Comparison of ENCODE assay signal across 20 mouse cellular contexts in genomic region chr7:75785388-75786328, GRCm38 (mm10).
DNase-seq lines count a peak whose midpoint lies in the region; ATAC-seq and TF ChIP-seq lines count a peak whose summit lies in the region.
"Had no signal": no experiment of that assay in that cellular context is flagged by ENCODE, and none has a peak within 500 bp of the region (broad histone marks: within the 10 kb centered on the region; RNA-seq: fewer than 3 reads in every experiment).

No protein-coding gene starts in this region.

- H3K27ac ChIP-seq in spleen, adult 2 months (ENCODE audit: insufficient read depth, low read length): peak overlapping the region; percentile 84
- peak overlapping the region; percentile 46 for H3K27ac ChIP-seq in bone marrow, adult 2 months (ENCODE audit: control insufficient read depth, insufficient read depth, low read depth, low read length, poor library complexity)
- H3K27ac ChIP-seq in hindbrain, embryonic 11.5 days (ENCODE audit: low read depth, low read length): no peak overlapping the region
- H3K27ac ChIP-seq: embryonic facial prominence, embryonic 13.5 days; forebrain, embryonic 10.5 days; gastrocnemius, adult 2 months; heart, embryonic 13.5 days; hindbrain, embryonic 14.5 days had no signal

- H3K4me2 ChIP-seq in hindbrain, embryonic 11.5 days (replicated peaks; ENCODE audit: low read depth, low read length): no peak overlapping the region
- H3K4me2 ChIP-seq: embryonic facial prominence, embryonic 13.5 days; heart, embryonic 13.5 days; hindbrain, embryonic 14.5 days had no signal

- H3K27me3 ChIP-seq in spleen, adult 2 months (ENCODE audit: control insufficient read depth, insufficient read depth, low read length): no peaks in the 10 kb centered on the region
- H3K27me3 ChIP-seq in splenic B cell, adult 2 months (ENCODE audit: control insufficient read depth, insufficient read depth, low read length, poor library complexity, severe bottlenecking): no peaks in the 10 kb centered on the region
- no peaks in the 10 kb centered on the region for H3K27me3 ChIP-seq in hindbrain, embryonic 11.5 days (ENCODE audit: control insufficient read depth, insufficient read depth, low read length)
- H3K27me3 ChIP-seq: embryonic facial prominence, embryonic 13.5 days; heart, embryonic 13.5 days had no signal

- H3K4me3 ChIP-seq in spleen, adult 2 months (ENCODE audit: extremely low read depth, insufficient read depth, insufficient read length): no peak overlapping the region
- H3K4me3 ChIP-seq in bone marrow, adult 2 months (replicated peaks; ENCODE audit: control insufficient read depth, low read depth, low read length): no peak overlapping the region
- no peak overlapping the region for H3K4me3 ChIP-seq in hindbrain, embryonic 11.5 days (ENCODE audit: low read depth, low read length)
- H3K4me3 ChIP-seq: embryonic facial prominence, embryonic 13.5 days; forebrain, embryonic 10.5 days; gastrocnemius, adult 2 months; heart, embryonic 13.5 days had no signal

- 47% methylated on average over 14 of the region's 14 CpGs for WGBS in spleen, adult 2 months
- WGBS in bone marrow, adult 2 months: 64% methylated on average over 14 of the region's 14 CpGs
- 90% methylated on average over 14 of the region's 14 CpGs for WGBS in hindbrain, embryonic 11.5 days

- no peak for TF ChIP-seq CTCF in spleen, adult 2 months (IDR thresholded peaks at IDR 0.05; ENCODE audit: extremely low read depth, insufficient read depth, insufficient read length, insufficient replicate concordance)
- no peak for TF ChIP-seq CTCF in bone marrow, adult 2 months (IDR thresholded peaks at IDR 0.05; ENCODE audit: control insufficient read depth, insufficient read depth, low read length)

- H3K9ac ChIP-seq in hindbrain, embryonic 11.5 days (ENCODE audit: low read depth, low read length): no peak overlapping the region
- H3K9ac ChIP-seq: embryonic facial prominence, embryonic 13.5 days; heart, embryonic 13.5 days; hindbrain, embryonic 14.5 days had no signal

- H3K4me1 ChIP-seq in spleen, adult 2 months (ENCODE audit: control insufficient read depth, insufficient read depth, insufficient read length): peaks cover 41% of the 10 kb centered on the region
- H3K4me1 ChIP-seq in bone marrow, adult 2 months (ENCODE audit: control insufficient read depth, insufficient read depth, low read length): peaks cover 5% of the 10 kb centered on the region
- H3K4me1 ChIP-seq in hindbrain, embryonic 11.5 days (replicated peaks; ENCODE audit: control insufficient read depth, insufficient read depth, low read length): no peaks in the 10 kb centered on the region

- no peaks in the 10 kb centered on the region for H3K36me3 ChIP-seq in spleen, adult 2 months (ENCODE audit: control insufficient read depth, insufficient read depth, low read length)
- H3K36me3 ChIP-seq in splenic B cell, adult 2 months (ENCODE audit: control insufficient read depth, insufficient read depth, low read length, poor library complexity, severe bottlenecking): no peaks in the 10 kb centered on the region
- H3K36me3 ChIP-seq in hindbrain, embryonic 11.5 days (ENCODE audit: control insufficient read depth, insufficient read depth, low read length): no peaks in the 10 kb centered on the region
- H3K36me3 ChIP-seq: embryonic facial prominence, embryonic 13.5 days; forebrain, embryonic 10.5 days; G1E; heart, embryonic 13.5 days had no signal

- intact Hi-C loops in heart, postnatal 25 days (cut with DNase I): loop anchor here (2.0 kb wide), 1 partner anchor 51 kb away; no protein-coding TSS in a partner anchor

- ATAC-seq in megakaryocyte, adult 5-6 weeks (ENCODE audit: poor library complexity, severe bottlenecking): no peak
- no peak for ATAC-seq in hindbrain, embryonic 11.5 days (ENCODE audit: low FRiP score)
- ATAC-seq: forebrain, embryonic 14.5 days had no signal

- DNase-seq in heart, adult 11 months: peak; percentile 79
- DNase-seq in heart, postnatal 25 days (ENCODE audit: low spot score): no peak
- DNase-seq in spleen, adult 2 months (ENCODE audit: low read depth in 1 of 2, low spot score in 2 of 2): no peak
- DNase-seq in spleen, postnatal 14 days (ENCODE audit: low spot score in 2 of 2): no peak
- DNase-seq in splenic B cell, adult 2 months (ENCODE audit: low read depth, low spot score): peak; percentile 57
- DNase-seq in hindbrain, embryonic 11.5 days (ENCODE audit: low spot score): no peak
- DNase-seq: adrenal gland, postnatal 14 days; cerebellum, adult 18-20 months; cerebellum, adult 9-11 months; cerebellum, postnatal 36 days; gastrocnemius, adult 2 months; gastrocnemius, postnatal 25 days had no signal

- H3K9me3 ChIP-seq in hindbrain, embryonic 11.5 days (ENCODE audit: control insufficient read depth, low read length): no peaks in the 10 kb centered on the region
- H3K9me3 ChIP-seq: embryonic facial prominence, embryonic 13.5 days; forebrain, embryonic 10.5 days; G1E; heart, embryonic 13.5 days had no signal

- TF ChIP-seq POLR2A in spleen, adult 2 months (IDR thresholded peaks at IDR 0.05; ENCODE audit: low read depth, low read length): no peak
- TF ChIP-seq POLR2A in bone marrow, adult 2 months (IDR thresholded peaks at IDR 0.05; ENCODE audit: borderline replicate concordance, control insufficient read depth, low read depth, low read length): no peak

Comparison
In these comparisons a context has a peak if more than half of its experiments do, and no peak if none do; other contexts are left out.
1. DNase-seq: peak in heart, adult 11 months (single experiment) and splenic B cell, adult 2 months (single experiment); none in heart, postnatal 25 days (single experiment), spleen, adult 2 months (0 of 2), spleen, postnatal 14 days (0 of 2) and hindbrain, embryonic 11.5 days (single experiment).